Mouse (Mus musculus): Measurements from ENCODE around the gene Shb.

Gene Shb

GRCm38 (mm10) chr4:45426724-45427457, 105.4 kb downstream of the Shb start:
- in situ Hi-C loops (cut with MboI; ENCODE audit: low sequenced_read_pairs) = no loop called here

DNA sequence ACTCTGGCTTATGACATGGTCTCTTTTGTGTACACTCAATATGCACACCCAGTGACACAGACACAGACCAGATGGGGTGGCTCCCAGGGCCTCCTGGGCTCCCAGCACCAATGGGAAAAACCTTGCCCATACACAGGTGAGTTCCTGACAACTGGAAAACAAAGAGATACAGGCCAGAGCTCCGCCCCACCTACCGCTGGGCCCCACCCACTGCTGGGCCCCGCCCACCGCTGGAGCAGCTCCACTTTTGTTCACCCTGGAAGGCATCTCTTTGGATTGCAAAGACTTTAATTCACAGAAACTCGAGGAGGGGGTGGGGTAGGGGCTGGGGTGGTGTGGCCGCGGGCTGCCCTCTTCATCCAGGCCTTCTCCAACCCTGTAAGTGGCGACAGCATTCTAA, 108.9 kb downstream of the Shb start:
- in situ Hi-C loops (cut with MboI; ENCODE audit: low sequenced_read_pairs) = no loop called here

DNA sequence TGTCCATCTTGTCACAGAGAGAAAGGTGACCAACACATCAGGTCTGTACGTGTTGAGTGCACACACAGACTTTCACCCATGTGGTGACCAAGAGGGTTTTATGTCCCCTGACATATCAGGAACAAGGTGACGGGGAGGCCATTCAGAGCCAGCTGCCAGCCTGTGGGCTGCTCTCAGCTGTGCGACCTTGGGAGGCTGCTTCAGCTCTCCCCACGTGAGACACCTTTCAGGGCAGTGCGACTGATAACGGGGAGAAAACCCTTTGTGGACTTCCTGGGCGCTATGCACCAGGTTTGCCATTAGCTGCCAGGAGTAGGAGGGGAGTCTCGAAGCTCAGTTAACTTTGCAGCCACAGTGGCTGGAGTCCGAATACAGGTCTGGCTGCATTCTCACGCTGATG, 109.6 kb downstream of the Shb start:
- in situ Hi-C loops (cut with MboI; ENCODE audit: low sequenced_read_pairs) = no loop called here

- in situ Hi-C loops (cut with MboI; ENCODE audit: low sequenced_read_pairs) = no loop called here
Observed at GRCm38 (mm10) chr4:45421519-45422260, 110.6 kb downstream of the Shb start.

DNA sequence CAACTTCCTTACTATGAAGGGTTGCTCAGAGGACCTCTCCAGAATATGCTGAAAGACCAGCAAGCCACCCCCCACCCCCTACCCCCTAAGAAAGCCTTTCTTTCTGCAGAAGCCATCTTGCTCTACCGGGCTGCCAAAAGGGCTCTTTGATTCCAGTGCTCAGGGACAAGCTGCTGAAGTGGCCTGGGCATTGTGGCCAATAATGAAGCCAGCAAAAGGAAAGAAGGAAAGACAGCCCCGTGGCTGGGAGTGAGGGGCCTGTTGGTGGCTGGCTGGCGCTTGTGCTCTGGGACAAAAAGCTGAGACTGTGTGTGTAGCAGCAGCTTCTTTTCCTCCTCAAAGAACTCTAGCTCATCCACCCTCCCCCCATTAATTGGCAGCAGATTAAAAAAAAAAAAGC, 111.5 kb downstream of the Shb start:
- in situ Hi-C loops (cut with MboI; ENCODE audit: low sequenced_read_pairs) = no loop called here

DNA sequence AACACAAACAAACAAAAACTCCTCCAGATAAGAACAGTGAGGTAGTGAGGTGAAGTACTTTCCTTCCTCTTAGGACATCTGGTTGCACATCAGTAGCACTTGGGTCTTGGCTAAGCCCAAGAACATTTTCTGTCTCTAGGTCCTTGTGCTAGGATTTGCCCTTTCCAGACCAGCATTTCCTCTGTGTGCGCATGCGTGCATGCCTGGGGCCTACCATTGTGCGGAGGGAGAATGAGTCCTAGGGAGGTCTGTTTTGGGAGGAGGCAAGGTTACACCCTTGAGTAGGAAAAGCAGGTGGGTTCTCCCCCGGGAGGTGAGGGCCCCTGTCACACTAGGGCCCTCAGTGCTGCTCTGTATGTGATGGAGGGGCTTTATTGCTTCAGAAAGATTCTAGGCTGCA, 113.2 kb downstream of the Shb start:
- in situ Hi-C loops (cut with MboI; ENCODE audit: low sequenced_read_pairs) = loop anchor here (10.0 kb wide), 1 partner anchor 346 kb away; no protein-coding TSS in a partner anchor

DNA sequence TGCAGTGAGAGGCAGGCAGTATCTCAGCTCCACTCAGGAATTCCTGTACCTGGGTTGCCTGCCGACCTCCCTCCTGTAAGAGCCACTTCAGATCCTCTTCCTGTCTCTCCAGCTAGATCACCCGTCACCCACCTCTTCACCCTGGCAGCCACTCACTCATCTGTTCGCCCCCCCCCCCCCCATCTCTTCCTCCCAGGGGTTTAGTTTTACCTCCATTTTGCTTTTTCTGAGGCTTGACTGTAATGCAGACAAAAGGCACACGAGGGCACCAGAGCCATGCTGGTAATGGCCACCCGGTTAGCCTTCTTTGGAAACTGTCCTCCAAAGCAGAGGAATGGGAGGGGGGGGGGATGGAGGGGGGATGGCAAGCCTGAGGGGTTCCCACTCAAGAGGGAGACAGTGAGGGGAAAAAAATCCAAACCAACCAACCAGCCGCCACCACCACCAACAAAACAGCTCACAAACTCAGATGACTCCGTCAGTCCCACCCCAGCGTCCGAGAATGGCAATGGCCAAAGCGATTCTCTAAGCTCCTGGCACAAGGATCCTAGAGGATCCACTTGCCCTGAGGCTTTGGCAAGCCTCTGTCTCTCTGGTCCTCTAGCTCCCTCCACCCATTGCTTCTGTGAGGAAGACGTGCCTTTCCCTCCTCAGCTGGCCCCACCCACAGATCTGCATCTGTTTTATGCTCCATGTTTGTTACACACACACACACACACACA, 113.9 kb downstream of the Shb start:
- in situ Hi-C loops (cut with MboI; ENCODE audit: low sequenced_read_pairs) = loop anchor here (10.0 kb wide), 1 partner anchor 346 kb away; no protein-coding TSS in a partner anchor

- in situ Hi-C loops (cut with MboI; ENCODE audit: low sequenced_read_pairs) = loop anchor here (10.0 kb wide), 1 partner anchor 348 kb away; no protein-coding TSS in a partner anchor
Observed at GRCm38 (mm10) chr4:45416314-45416713, 116.0 kb downstream of the Shb start.

GRCm38 (mm10) chr4:45413674-45414338, 118.5 kb downstream of the Shb start:
- in situ Hi-C loops (cut with MboI; ENCODE audit: low sequenced_read_pairs) = loop anchor here (10.0 kb wide), 1 partner anchor 351 kb away; no protein-coding TSS in a partner anchor

DNA sequence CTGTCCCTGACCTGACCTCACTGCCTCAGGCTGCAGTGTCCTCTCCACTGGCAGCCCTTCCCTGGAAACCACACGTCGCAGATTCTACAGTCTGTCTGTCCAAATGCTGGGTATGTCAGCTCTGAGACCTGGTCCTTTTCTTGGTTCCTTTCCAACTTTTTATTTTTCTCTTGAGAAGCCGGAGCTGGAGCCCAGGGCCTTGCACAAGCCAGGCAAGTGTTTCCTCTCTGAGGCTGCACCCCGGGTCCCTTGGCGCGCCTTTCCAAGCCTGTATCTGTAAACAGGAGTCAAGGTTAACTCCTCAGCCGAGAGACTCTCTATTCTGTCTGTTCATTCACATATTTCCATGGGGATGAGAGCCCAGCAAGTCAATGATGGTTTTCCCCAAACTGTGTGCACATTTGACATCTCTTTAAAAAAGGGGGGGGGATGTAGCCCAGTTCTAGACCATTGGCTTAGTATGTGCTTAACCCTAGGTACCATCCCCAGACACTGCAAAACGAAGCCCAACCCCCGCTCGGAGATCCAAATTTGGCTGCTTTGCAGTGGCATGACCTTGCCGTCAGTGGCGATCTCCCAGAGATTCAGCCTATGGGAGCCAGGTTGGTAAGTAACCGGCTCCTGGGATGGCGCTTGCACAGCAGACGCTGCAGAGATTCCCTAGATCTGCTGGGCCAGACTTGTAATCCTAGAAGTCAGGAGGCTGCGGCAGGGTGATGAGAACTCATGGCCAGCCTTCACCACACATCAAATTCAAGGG, 119.7 kb downstream of the Shb start:
- in situ Hi-C loops (cut with MboI; ENCODE audit: low sequenced_read_pairs) = loop anchor here (10.0 kb wide), 1 partner anchor 352 kb away; no protein-coding TSS in a partner anchor

GRCm38 (mm10) chr4:45411181-45411790, 121.0 kb downstream of the Shb start:
- in situ Hi-C loops (cut with MboI; ENCODE audit: low sequenced_read_pairs) = loop anchor here (10.0 kb wide), 1 partner anchor 354 kb away; no protein-coding TSS in a partner anchor

DNA sequence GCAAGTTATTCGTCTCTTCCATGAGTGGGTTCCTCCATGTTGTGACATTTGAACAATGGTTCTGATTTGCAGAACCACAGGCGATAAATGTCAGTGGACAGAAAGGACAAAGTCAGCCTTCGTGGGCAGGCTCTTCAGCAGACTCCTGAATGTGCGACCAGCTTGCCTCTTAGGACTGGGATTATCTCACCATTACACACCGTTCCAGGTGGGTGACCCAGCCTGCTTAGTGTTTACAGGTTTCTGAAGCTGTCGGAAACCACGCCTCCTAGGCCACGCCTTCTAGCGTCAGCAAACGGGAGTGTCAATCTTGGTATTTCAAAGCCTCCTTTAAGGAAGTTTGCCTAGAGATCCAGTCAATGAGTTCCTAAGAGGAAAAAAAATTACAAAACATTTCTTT, 123.0 kb downstream of the Shb start:
- in situ Hi-C loops (cut with MboI; ENCODE audit: low sequenced_read_pairs) = no loop called here

DNA sequence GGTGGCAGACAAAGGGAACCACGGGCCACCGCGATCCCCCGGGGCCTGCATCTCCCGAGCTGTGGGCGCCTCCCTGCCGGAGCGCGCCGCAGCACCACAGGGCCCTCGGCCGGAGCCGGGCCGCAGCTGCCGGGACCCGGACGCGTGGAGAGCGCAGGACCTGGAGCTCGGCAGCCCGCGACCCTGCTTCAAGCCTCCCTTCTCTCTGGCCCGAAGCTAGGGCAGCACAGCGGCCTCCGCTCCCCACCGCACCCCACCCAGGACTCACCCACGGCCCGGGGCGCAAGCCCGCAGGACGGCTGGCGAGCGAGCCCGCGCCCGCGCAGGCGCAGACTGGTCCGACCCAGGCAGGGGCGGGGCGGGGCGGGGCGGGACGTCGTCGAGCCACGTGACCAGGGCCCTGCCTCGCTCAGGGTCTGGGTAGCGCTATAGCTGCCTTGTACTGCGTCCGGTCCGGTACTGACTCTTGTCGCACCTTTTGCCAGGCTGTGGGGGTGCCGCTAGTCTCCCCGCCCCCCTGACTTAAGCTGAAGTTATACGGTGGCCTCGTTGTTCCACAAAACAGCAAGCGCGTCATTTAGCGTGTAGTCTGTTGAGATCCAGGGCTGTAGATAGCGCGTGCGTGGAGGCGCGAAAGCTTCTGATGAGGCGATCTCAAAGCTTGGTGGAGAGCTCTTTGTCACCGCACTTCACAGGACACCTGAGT, 123.7 kb downstream of the Shb start, which contains the start of gene Slc25a51:
Slc25a51 (minus strand) TSS at position 340 of the 706 bp plus-strand sequence.
- in situ Hi-C loops (cut with MboI; ENCODE audit: low sequenced_read_pairs) = no loop called here

GRCm38 (mm10) chr4:45407703-45408334, 124.5 kb downstream of the Shb start:
- in situ Hi-C loops (cut with MboI; ENCODE audit: low sequenced_read_pairs) = no loop called here

GRCm38 (mm10) chr4:45407001-45407702, 125.1 kb downstream of the Shb start:
- in situ Hi-C loops (cut with MboI; ENCODE audit: low sequenced_read_pairs) = no loop called here

- in situ Hi-C loops (cut with MboI; ENCODE audit: low sequenced_read_pairs) = no loop called here
Observed at GRCm38 (mm10) chr4:45406397-45406796, 125.9 kb downstream of the Shb start.

GRCm38 (mm10) chr4:45405315-45405714, 127.0 kb downstream of the Shb start:
- in situ Hi-C loops (cut with MboI; ENCODE audit: low sequenced_read_pairs) = no loop called here

GRCm38 (mm10) chr4:45404086-45404485, 128.2 kb downstream of the Shb start:
- in situ Hi-C loops (cut with MboI; ENCODE audit: low sequenced_read_pairs) = no loop called here
